Mouse (Mus musculus) liver, embryonic 12.5 days (tissue): ENCODE data around the gene Spc24. TPM values are rescaled to one million over a fixed set of nuclear protein-coding genes. Genes with fewer than 3 reads are reported as not detected.
"Not testable (repeated sequence)": the region's sequence is repeated elsewhere in the genome, so short reads cannot be mapped to it uniquely, and the experiment has no call there.

Experiments
- ATAC-seq: fragments of 200-750 bp; cut with Nextera tagmentation; 2 replicates; pipeline ENCODE4 v1.8.0; 2017; ENCODE audit warnings: moderate number of reproducible peaks, mild to moderate bottlenecking, moderate library complexity
- H3K27ac ChIP-seq: fragments of 300-500 bp; sonication (generic); 2 replicates; pipeline ENCODE4 v1.5.1; 2016; ENCODE audit warnings: mild to moderate bottlenecking
- H3K27me3 ChIP-seq: fragments of 300-500 bp; sonication (generic); replicated peaks from 2 replicates; pipeline ENCODE4 v1.6.1; 2016; ENCODE audit warnings: mild to moderate bottlenecking, moderate library complexity
- H3K36me3 ChIP-seq: fragments of 300-500 bp; sonication (generic); 2 replicates; pipeline ENCODE4 v1.6.1; 2016; ENCODE audit warnings: mild to moderate bottlenecking, moderate library complexity
- H3K4me1 ChIP-seq: fragments of 300-500 bp; sonication (generic); 2 replicates; pipeline ENCODE4 v1.6.1; 2016
- H3K4me2 ChIP-seq: fragments of 300-500 bp; sonication (generic); 2 replicates; pipeline ENCODE4 v1.6.1; 2016; ENCODE audit warnings: mild to moderate bottlenecking, moderate library complexity
- H3K4me3 ChIP-seq: fragments of 300-500 bp; sonication (generic); 2 replicates; pipeline ENCODE4 v1.5.1; 2016; ENCODE audit warnings: mild to moderate bottlenecking, moderate library complexity
- H3K9ac ChIP-seq: fragments of 300-500 bp; sonication (generic); 2 replicates; pipeline ENCODE4 v1.6.1; 2016; ENCODE audit warnings: mild to moderate bottlenecking, moderate library complexity
- H3K9me3 ChIP-seq: fragments of 300-500 bp; sonication (generic); replicated peaks from 2 replicates; pipeline ENCODE4 v1.6.1; 2016; ENCODE audit warnings: mild to moderate bottlenecking, moderate library complexity
- WGBS: fragments of 180-500 bp; shearing (Covaris S2); methylation state at CpG from one replicate; pipeline ENCODE4 v1.1.7; 2016; ENCODE audit not compliant: insufficient replicate concordance; 5-methylcytosine and 5-hydroxymethylcytosine counted together
- polyA plus RNA-seq: library from polyadenylated mRNA; unstranded; fragments of >200 nt; fragmentation: Nextera tagmentation; extraction: Ambion mirVana; gene quantifications from 2 replicates; pipeline ENCODE4 v1.2.1, GENCODE M21; 2016

The Spc24 gene
- polyA plus RNA-seq, 1 experiment from 2014 or later = 114 TPM

GRCm38 (mm10) chr9:21781657-21782468 is 21.8 kb upstream of the Spc24 start:
- Histone ChIP-seq H3K9ac (no peak overlapping the region), H3K27ac (no peak overlapping the region), H3K9me3 (no peaks in the 10 kb centered on the region), H3K27me3 (no peaks in the 10 kb centered on the region), H3K4me3 (no peak overlapping the region), H3K36me3 (peaks cover 58% of the 10 kb centered on the region), H3K4me1 (peaks cover 4% of the 10 kb centered on the region; the same call in 1 of the 2 replicates), H3K4me2 (no peak overlapping the region)
- WGBS = 60% methylated on average over 15 of the region's 15 CpGs
- peak; percentile 31; the same call in 1 of the 2 replicates for ATAC-seq

- no peak for ATAC-seq
- Histone ChIP-seq H3K36me3 (peaks cover 67% of the 10 kb centered on the region), H3K9ac (no peak overlapping the region), H3K9me3 (no peaks in the 10 kb centered on the region), H3K27me3 (no peaks in the 10 kb centered on the region), H3K4me3 (no peak overlapping the region), H3K27ac (no peak overlapping the region), H3K4me2 (no peak overlapping the region), H3K4me1 (0 out of 2 replicates have a peak, but pooled peaks cover 3% of the 10 kb centered on the region)
- WGBS = 59% methylated on average over 3 of the region's 3 CpGs
Measured at GRCm38 (mm10) chr9:21777726-21778125, 17.6 kb upstream of the Spc24 start.

- H3K27ac ChIP-seq = no peak overlapping the region
- H3K9me3 ChIP-seq = no peaks in the 10 kb centered on the region
- no peak overlapping the region for H3K9ac ChIP-seq
- no peak for ATAC-seq
- H3K36me3 ChIP-seq = peaks cover 71% of the 10 kb centered on the region
- WGBS = 87% methylated on average over 16 of the region's 16 CpGs
- 0 out of 2 replicates have a peak, but pooled peaks cover 3% of the 10 kb centered on the region for H3K4me1 ChIP-seq
- no peaks in the 10 kb centered on the region for H3K27me3 ChIP-seq
- no peak overlapping the region for H3K4me2 ChIP-seq
- H3K4me3 ChIP-seq = no peak overlapping the region
Measured at GRCm38 (mm10) chr9:21774353-21774752, 14.2 kb upstream of the Spc24 start.

GRCm38 (mm10) chr9:21773396-21773795 is 13.3 kb upstream of the Spc24 start:
- ATAC-seq, H3K9me3 ChIP-seq, H3K4me1 ChIP-seq, H3K4me3 ChIP-seq, H3K4me2 ChIP-seq, H3K27ac ChIP-seq, H3K9ac ChIP-seq, H3K27me3 ChIP-seq: not testable (repeated sequence)
- 69% methylated on average over 5 of the region's 5 CpGs for whole genome bisulfite sequencing
- peaks cover 71% of the 10 kb centered on the region for H3K36me3 ChIP-seq

- Histone ChIP-seq H3K27me3 (no peaks in the 10 kb centered on the region), H3K4me2 (no peak overlapping the region), H3K9me3 (no peaks in the 10 kb centered on the region), H3K9ac (no peak overlapping the region), H3K4me3 (no peak overlapping the region), H3K27ac (no peak overlapping the region), H3K36me3 (peaks cover 45% of the 10 kb centered on the region), H3K4me1 (no peaks in the 10 kb centered on the region)
- ATAC-seq = 0 out of 2 replicates have a peak, but pooled peaks have one; percentile 24
- 77% methylated on average over 26 of the region's 26 CpGs for WGBS
Measured at GRCm38 (mm10) chr9:21769558-21770183, 9.6 kb upstream of the Spc24 start.

GRCm38 (mm10) chr9:21768511-21769411 is 8.7 kb upstream of the Spc24 start:
- no peak for ATAC-seq
- WGBS = 65% methylated on average over 13 of the region's 13 CpGs
- H3K27ac ChIP-seq = peak overlapping the region; percentile 51

GRCm38 (mm10) chr9:21767896-21768295 is 7.8 kb upstream of the Spc24 start:
- no peaks in the 10 kb centered on the region for H3K27me3 ChIP-seq
- no peaks in the 10 kb centered on the region for H3K9me3 ChIP-seq
- 0 out of 2 replicates have a peak, but pooled peaks cover 4% of the 10 kb centered on the region for H3K4me1 ChIP-seq
- H3K36me3 ChIP-seq = peaks cover 36% of the 10 kb centered on the region
- ATAC-seq = no peak
- H3K4me2 ChIP-seq = no peak overlapping the region
- H3K4me3 ChIP-seq = no peak overlapping the region
- 78% methylated on average over 11 of the region's 11 CpGs for WGBS
- H3K9ac ChIP-seq = no peak overlapping the region
- H3K27ac ChIP-seq = no peak overlapping the region

More at GRCm38 (mm10) chr9:21768511-21769411, 8.7 kb upstream of the Spc24 start:
- Histone ChIP-seq H3K4me3 (no peak overlapping the region), H3K4me2 (no peak overlapping the region), H3K9me3 (no peaks in the 10 kb centered on the region), H3K36me3 (peaks cover 36% of the 10 kb centered on the region), H3K9ac (no peak overlapping the region), H3K4me1 (0 out of 2 replicates have a peak, but pooled peaks cover 4% of the 10 kb centered on the region), H3K27me3 (no peaks in the 10 kb centered on the region)

GRCm38 (mm10) chr9:21764084-21764999 is 4.2 kb upstream of the Spc24 start:
- no peak for ATAC-seq
- no peak overlapping the region for H3K27ac ChIP-seq

GRCm38 (mm10) chr9:21762135-21762534 is 2.0 kb upstream of the Spc24 start:
- no peak overlapping the region for H3K27ac ChIP-seq
- peaks cover 47% of the 10 kb centered on the region for H3K4me1 ChIP-seq
- no peak overlapping the region for H3K4me2 ChIP-seq
- ATAC-seq = no peak
- H3K4me3 ChIP-seq = no peak overlapping the region
- peaks cover 15% of the 10 kb centered on the region for H3K36me3 ChIP-seq
- H3K9me3 ChIP-seq = no peaks in the 10 kb centered on the region
- H3K9ac ChIP-seq = no peak overlapping the region
- H3K27me3 ChIP-seq = no peaks in the 10 kb centered on the region

More at GRCm38 (mm10) chr9:21764084-21764999, 4.2 kb upstream of the Spc24 start:
- H3K4me2 ChIP-seq = no peak overlapping the region
- WGBS = 74% methylated on average over 6 of the region's 6 CpGs
- H3K4me1 ChIP-seq = peaks cover 25% of the 10 kb centered on the region
- no peaks in the 10 kb centered on the region for H3K9me3 ChIP-seq
- no peak overlapping the region for H3K4me3 ChIP-seq
- H3K36me3 ChIP-seq = peaks cover 9% of the 10 kb centered on the region
- no peak overlapping the region for H3K9ac ChIP-seq
- no peaks in the 10 kb centered on the region for H3K27me3 ChIP-seq

- peak overlapping the region; percentile 80 for H3K4me2 ChIP-seq
- WGBS = under 1% methylated on average over 20 of the region's 20 CpGs
- ATAC-seq = no peak
- peak overlapping the region; percentile 81 for H3K27ac ChIP-seq
- peaks cover 48% of the 10 kb centered on the region for H3K4me1 ChIP-seq
- H3K9ac ChIP-seq = peak overlapping the region; percentile 93
- H3K4me3 ChIP-seq = peak overlapping the region; percentile 90
- peaks cover 38% of the 10 kb centered on the region for H3K36me3 ChIP-seq
- H3K27me3 ChIP-seq = no peaks in the 10 kb centered on the region
- H3K9me3 ChIP-seq = no peaks in the 10 kb centered on the region
Measured at GRCm38 (mm10) chr9:21759718-21760117, 385 bp downstream of the Spc24 start.
